Mouse (Mus musculus): ENCODE measurements at regions not wholly inside any gene's neighbourhood (a gene's known extent, or its start where the extent isn't known, plus 50 kb on each side); places are given as distances from the start of the nearest gene placed in this dataset.

DNA sequence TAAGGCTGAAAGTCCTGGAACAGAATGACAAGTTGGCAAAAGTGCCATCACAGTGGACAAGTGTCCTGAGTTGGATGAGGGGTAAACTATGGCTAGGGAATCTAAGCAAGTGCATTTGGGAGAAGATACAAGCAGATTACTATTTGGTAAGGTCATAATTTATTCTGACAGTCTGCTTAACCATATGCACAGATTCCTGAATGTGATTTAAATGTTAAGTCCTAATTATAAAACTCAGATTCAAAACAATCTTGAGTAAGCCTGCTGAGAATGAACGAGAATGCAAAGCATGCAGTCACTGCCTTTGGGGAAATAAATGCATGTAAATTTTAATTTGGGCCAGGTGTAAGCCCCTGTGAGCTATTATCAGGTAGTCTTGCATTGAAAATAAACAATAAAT, 93.3 kb upstream of the Slc39a10 start:
- TF ChIP-seq MAFK (IDR thresholded peaks at IDR 0.05; ENCODE audit: insufficient read depth, low read depth, low read length) (no peak), ZNF384 (IDR thresholded peaks at IDR 0.05; ENCODE audit: low read depth, low read length) (no peak), HCFC1 (IDR thresholded peaks at IDR 0.05; ENCODE audit: borderline replicate concordance, insufficient read depth, low read length) (no peak), CHD2 (IDR thresholded peaks at IDR 0.05; ENCODE audit: low read depth, low read length) (no peak), ZC3H11A (IDR thresholded peaks at IDR 0.05; ENCODE audit: borderline replicate concordance, low read depth, low read length) (no peak)
